Mouse (Mus musculus): ENCODE results near the gene Dcxr. TPM values are rescaled to one million over a fixed set of nuclear protein-coding genes. Genes with fewer than 3 reads are reported as not detected.
"Not testable (repeated sequence)": the region's sequence is repeated elsewhere in the genome, so short reads cannot be mapped to it uniquely, and the experiment has no call there.

Dcxr gene
- total RNA-seq, 2 experiments from 2014 or later = 8.7 to 10.3 TPM

GRCm38 (mm10) chr11:120731395-120731794, 4.3 kb upstream of the Dcxr start:
- no peak for DNase-seq (ENCODE audit: low spot score in 2 of 2)
- intact Hi-C loops (cut with DNase I) = no loop called here

- DNase-seq (ENCODE audit: low spot score in 2 of 2) = no peak
- intact Hi-C loops (cut with DNase I) = no loop called here
Observed at GRCm38 (mm10) chr11:120730331-120730870, 3.3 kb upstream of the Dcxr start.

GRCm38 (mm10) chr11:120729432-120730050, 2.5 kb upstream of the Dcxr start:
- intact Hi-C loops (cut with DNase I); DNase-seq (ENCODE audit: low spot score in 2 of 2): not testable (repeated sequence)

GRCm38 (mm10) chr11:120728530-120729240, 1.6 kb upstream of the Dcxr start:
- intact Hi-C loops (cut with DNase I) = no loop called here
- no peak for DNase-seq (ENCODE audit: low spot score in 2 of 2)

- intact Hi-C loops (cut with DNase I) = no loop called here
- no peak for DNase-seq (ENCODE audit: low spot score in 2 of 2)
Observed at GRCm38 (mm10) chr11:120727564-120727963, 483 bp upstream of the Dcxr start.

- DNase-seq (ENCODE audit: low spot score in 2 of 2) = no peak
- intact Hi-C loops (cut with DNase I) = no loop called here
Observed at GRCm38 (mm10) chr11:120726243-120727168, 575 bp downstream of the Dcxr start.

GRCm38 (mm10) chr11:120723509-120723908, 3.6 kb downstream of the Dcxr start:
- intact Hi-C loops (cut with DNase I) = no loop called here
- no peak for DNase-seq (ENCODE audit: low spot score in 2 of 2)

GRCm38 (mm10) chr11:120722761-120723382, 4.2 kb downstream of the Dcxr start:
- no peak for DNase-seq (ENCODE audit: low spot score in 2 of 2)

GRCm38 (mm10) chr11:120722067-120722630, 4.9 kb downstream of the Dcxr start:
- no peak for DNase-seq (ENCODE audit: low spot score in 2 of 2)
- intact Hi-C loops (cut with DNase I) = no loop called here

More at GRCm38 (mm10) chr11:120722761-120723382, 4.2 kb downstream of the Dcxr start:
- intact Hi-C loops (cut with DNase I) = no loop called here

- intact Hi-C loops (cut with DNase I) = no loop called here
- peak; percentile 61 to 68 for DNase-seq (ENCODE audit: low spot score in 2 of 2)
Observed at GRCm38 (mm10) chr11:120721124-120722066, 5.7 kb downstream of the Dcxr start, which contains the start of gene Rac3. Gene Rac3, plus strand, starts transcription at chr11:120721470.

GRCm38 (mm10) chr11:120720450-120720849, 6.6 kb downstream of the Dcxr start:
- intact Hi-C loops (cut with DNase I) = loop anchor here (1.0 kb wide), 1 partner anchor 56 kb away; no protein-coding TSS in a partner anchor
- DNase-seq (ENCODE audit: low spot score in 2 of 2) = peak; percentile 82 to 89

GRCm38 (mm10) chr11:120719841-120720376, 7.2 kb downstream of the Dcxr start:
- intact Hi-C loops (cut with DNase I) = loop anchor here (1.0 kb wide), 1 partner anchor 56 kb away; no protein-coding TSS in a partner anchor
- no peak for DNase-seq (ENCODE audit: low spot score in 2 of 2)

- intact Hi-C loops (cut with DNase I) = no loop called here
- no peak for DNase-seq (ENCODE audit: low spot score in 2 of 2)
Observed at GRCm38 (mm10) chr11:120719242-120719641, 7.8 kb downstream of the Dcxr start.

GRCm38 (mm10) chr11:120715131-120715530, 11.9 kb downstream of the Dcxr start:
- intact Hi-C loops (cut with DNase I) = no loop called here
- DNase-seq (ENCODE audit: low spot score in 2 of 2) = no peak

GRCm38 (mm10) chr11:120714546-120714945, 12.5 kb downstream of the Dcxr start:
- DNase-seq (ENCODE audit: low spot score in 2 of 2) = no peak
- intact Hi-C loops (cut with DNase I) = no loop called here

GRCm38 (mm10) chr11:120713580-120714518, 13.2 kb downstream of the Dcxr start, which contains the start of the genes Cenpx and Lrrc45:
Gene Cenpx, minus strand, starts transcription at chr11:120713738.
Gene Lrrc45, plus strand, starts transcription at chr11:120713925.
- DNase-seq (ENCODE audit: low spot score in 2 of 2) = peak; percentile 96 to 97
- intact Hi-C loops (cut with DNase I) = loop anchor here (2.0 kb wide), 2 partner anchors 55 to 89 kb away; partner anchors contain the start of gene Sirt7
